Mouse (Mus musculus): Measurements from ENCODE around the gene 1700123L14Rik.
"Not testable (repeated sequence)": the region's sequence is repeated elsewhere in the genome, so short reads cannot be mapped to it uniquely, and the experiment has no call there.

1700123L14Rik gene

GRCm38 (mm10) chr6:96165818-96166379 lies at the start of gene 1700123L14Rik:
TSS of gene 1700123L14Rik (minus strand) at chr6:96166243.
- no peak for DNase-seq (ENCODE audit: low spot score)

DNA sequence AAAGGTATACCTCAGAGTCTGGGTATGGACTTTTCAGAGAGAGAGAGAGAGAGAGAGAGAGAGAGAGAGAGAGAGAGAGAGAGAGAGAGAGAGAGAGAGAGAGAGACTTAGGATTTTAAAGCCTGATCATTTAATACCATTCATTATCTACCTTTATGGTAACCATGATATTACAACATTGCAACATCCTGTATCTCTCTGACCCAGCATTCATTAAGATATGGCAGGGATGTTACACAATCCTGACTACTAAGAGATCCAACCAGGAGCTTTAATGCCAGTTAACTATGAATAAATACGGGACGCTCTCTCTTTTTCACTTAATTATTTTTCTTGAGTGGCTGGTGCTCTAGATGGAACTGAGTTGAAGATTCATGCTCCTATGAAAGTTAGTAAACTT lies 39.4 kb upstream of the 1700123L14Rik start:
- DNase-seq (ENCODE audit: low spot score): no peak

GRCm38 (mm10) chr6:96198991-96199390 lies 32.9 kb upstream of the 1700123L14Rik start:
- not testable (repeated sequence) for DNase-seq (ENCODE audit: low spot score)

DNA sequence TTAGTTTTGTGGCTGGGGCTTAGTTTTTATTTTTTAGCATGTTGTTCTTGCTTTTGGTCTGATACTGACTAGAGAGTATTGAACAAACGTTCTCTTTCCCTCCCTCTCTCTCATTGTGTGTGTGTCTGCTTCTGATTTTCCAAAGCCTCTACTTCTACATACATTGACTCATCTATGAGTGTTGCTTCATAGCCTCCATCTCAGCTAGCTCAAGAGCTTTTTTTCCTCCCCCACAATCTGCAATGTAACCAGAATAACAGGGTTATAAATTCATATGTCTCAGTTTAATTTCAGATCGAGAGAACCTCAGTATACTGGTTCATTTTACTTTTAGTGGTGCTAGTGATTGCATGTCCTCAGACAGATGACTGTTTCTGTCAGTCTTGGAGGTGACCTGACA lies 20.5 kb upstream of the 1700123L14Rik start:
- no peak for DNase-seq (ENCODE audit: low spot score)

DNA sequence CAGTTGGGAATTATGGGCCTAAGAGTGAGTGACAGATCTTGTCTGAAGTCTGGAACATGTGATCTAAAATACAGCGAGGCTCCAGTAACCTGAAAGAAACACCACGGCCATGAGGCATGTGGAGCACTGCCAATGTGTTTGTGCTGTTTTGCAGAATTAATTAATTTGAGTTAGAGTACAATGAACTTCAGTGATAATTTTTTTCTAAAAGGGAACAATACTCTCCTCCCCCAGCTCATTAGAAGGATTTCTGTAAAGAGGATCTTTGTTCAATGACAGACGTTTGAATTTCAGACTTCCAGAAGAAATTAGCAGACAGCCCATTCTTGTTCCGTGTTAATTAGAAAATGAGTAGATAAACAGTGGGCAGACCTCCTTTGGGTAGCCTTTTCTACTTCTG lies 17.3 kb upstream of the 1700123L14Rik start:
- DNase-seq (ENCODE audit: low spot score): no peak

GRCm38 (mm10) chr6:96178530-96178929 lies 12.5 kb upstream of the 1700123L14Rik start:
- DNase-seq (ENCODE audit: low spot score): no peak

GRCm38 (mm10) chr6:96173681-96174080 lies 7.6 kb upstream of the 1700123L14Rik start:
- no peak for DNase-seq (ENCODE audit: low spot score)

DNA sequence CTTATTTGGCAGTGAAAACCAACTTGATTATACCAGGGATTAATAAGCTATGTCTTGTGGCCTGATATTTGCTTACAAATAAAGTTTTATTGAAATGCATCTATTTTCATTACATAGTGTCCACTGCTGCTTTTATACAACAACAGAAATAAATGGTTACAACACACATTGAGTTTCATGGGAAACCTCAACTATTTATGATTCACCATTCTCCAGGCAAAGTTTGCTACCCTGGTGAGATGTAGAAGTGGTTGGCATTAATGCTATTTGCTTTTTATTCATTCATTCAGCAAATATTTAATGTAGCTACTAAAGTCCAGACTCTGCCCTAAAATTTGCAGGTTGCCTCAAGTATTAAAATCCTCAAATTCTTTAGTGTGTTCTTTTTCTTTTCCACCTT lies 988 bp upstream of the 1700123L14Rik start:
- DNase-seq (ENCODE audit: low spot score): no peak

GRCm38 (mm10) chr6:96165403-96165802 lies 640 bp downstream of the 1700123L14Rik start:
- DNase-seq (ENCODE audit: low spot score): peak; percentile 8

DNA sequence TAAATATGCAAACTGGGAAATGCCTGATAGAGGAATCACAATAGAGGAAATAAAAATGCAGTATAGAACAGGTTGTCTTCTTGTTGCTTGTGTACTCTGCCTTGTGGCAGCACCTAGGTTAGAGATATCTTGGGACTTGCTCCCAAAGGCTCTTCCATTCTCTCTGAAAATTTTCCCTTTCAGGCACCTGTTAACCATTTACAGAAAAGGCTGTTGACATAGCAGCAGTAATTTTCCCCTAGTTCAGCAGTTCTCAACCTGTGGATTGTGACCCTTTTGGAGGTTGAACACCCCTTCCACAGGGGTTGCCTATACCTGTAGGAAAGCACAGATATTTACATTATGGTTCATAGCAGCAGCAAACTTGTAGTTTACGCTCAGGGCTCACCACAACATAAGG lies 22.7 kb downstream of the 1700123L14Rik start:
- DNase-seq (ENCODE audit: low spot score): no peak

GRCm38 (mm10) chr6:96116534-96117272 lies 49.3 kb downstream of the 1700123L14Rik start:
- peak; percentile 4 for DNase-seq (ENCODE audit: low spot score)

DNA sequence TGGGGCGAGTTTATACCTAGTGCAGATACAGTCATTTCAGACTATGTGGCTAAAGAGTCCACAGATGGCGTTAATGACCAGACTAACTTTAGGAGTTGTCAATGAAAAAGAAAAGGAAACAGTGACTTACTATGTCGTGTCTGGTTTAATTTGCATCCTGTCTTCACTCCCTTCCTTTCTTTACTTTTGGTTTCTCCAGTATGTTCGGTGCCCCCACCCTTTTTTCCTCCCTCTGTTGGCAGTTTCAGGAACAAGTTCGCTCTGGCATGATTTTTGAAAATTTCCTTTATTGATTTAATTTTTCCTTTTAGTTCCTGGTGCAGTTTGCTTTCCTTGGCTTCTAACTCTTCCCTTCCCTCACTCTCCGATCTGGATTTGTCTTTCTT lies 49.9 kb downstream of the 1700123L14Rik start:
- DNase-seq (ENCODE audit: low spot score): no peak
